Mouse (Mus musculus): ENCODE measurements around the gene Thbs2. TPM values are rescaled to one million over a fixed set of nuclear protein-coding genes. Genes with fewer than 3 reads are reported as not detected.

The Thbs2 gene
- total and polyA plus RNA-seq, 2 experiments: 0.92 to 2.1 TPM

GRCm38 (mm10) chr17:14663366-14663765, 30.7 kb downstream of the Thbs2 start:
- 71% methylated on average over 5 of the region's 5 CpGs for WGBS
- TF ChIP-seq CTCF (IDR thresholded peaks at IDR 0.05; ENCODE audit: low read depth, low read length) (no peak), POLR2A (IDR thresholded peaks at IDR 0.05; ENCODE audit: extremely low read depth, insufficient read depth, low read length) (no peak)

DNA sequence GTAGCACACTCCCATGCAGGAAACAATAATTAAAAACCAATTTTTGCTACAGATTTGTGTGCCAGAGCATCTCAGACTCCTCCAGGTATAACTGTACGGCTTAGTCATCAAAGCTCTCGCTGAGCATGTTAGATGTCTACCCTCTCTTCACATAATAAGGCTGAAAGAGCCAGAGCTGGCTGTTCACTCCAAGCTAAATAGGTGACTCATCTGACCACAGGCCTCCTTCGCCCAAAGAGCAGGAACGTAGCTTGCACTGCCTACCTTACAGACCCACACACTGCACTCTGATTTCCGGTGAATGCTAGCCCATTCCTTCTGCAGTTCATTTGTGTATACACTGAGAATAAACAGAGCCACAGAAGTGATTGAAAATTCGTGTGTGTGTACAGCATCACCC, 31.6 kb downstream of the Thbs2 start:
- Histone ChIP-seq H3K27ac (replicated peaks; ENCODE audit: insufficient read depth, low read depth, low read length) (no peak overlapping the region), H3K36me3 (ENCODE audit: control insufficient read depth, insufficient read depth, low read length) (no peaks in the 10 kb centered on the region), H3K9ac (ENCODE audit: low read depth, low read length) (no peak overlapping the region), H3K27me3 (ENCODE audit: control insufficient read depth, insufficient read depth, low read length) (no peaks in the 10 kb centered on the region), H3K4me3 (ENCODE audit: insufficient read depth, low read depth, low read length) (no peak overlapping the region), H3K79me2 (ENCODE audit: control insufficient read depth, insufficient read depth, low read length) (no peaks in the 10 kb centered on the region), H3K4me1 (ENCODE audit: control insufficient read depth, insufficient read depth, low read length) (no peaks in the 10 kb centered on the region)
- 72% methylated on average over 6 of the region's 6 CpGs for WGBS
- DNase-seq (ENCODE audit: extremely low read depth, low read depth, low spot score): no peak
- TF ChIP-seq CTCF (IDR thresholded peaks at IDR 0.05; ENCODE audit: low read depth, low read length) (no peak), POLR2A (IDR thresholded peaks at IDR 0.05; ENCODE audit: extremely low read depth, insufficient read depth, low read length) (no peak)

More at GRCm38 (mm10) chr17:14663366-14663765, 30.7 kb downstream of the Thbs2 start:
- H3K4me1 ChIP-seq (ENCODE audit: control insufficient read depth, insufficient read depth, low read length): no peaks in the 10 kb centered on the region
- H3K27me3 ChIP-seq (ENCODE audit: control insufficient read depth, insufficient read depth, low read length): no peaks in the 10 kb centered on the region
- no peak overlapping the region for H3K9ac ChIP-seq (ENCODE audit: low read depth, low read length)
- H3K27ac ChIP-seq (replicated peaks; ENCODE audit: insufficient read depth, low read depth, low read length): no peak overlapping the region
- no peak overlapping the region for H3K4me3 ChIP-seq (ENCODE audit: insufficient read depth, low read depth, low read length)
- no peaks in the 10 kb centered on the region for H3K36me3 ChIP-seq (ENCODE audit: control insufficient read depth, insufficient read depth, low read length)
- DNase-seq (ENCODE audit: extremely low read depth, low read depth, low spot score): no peak
- H3K79me2 ChIP-seq (ENCODE audit: control insufficient read depth, insufficient read depth, low read length): no peaks in the 10 kb centered on the region

DNA sequence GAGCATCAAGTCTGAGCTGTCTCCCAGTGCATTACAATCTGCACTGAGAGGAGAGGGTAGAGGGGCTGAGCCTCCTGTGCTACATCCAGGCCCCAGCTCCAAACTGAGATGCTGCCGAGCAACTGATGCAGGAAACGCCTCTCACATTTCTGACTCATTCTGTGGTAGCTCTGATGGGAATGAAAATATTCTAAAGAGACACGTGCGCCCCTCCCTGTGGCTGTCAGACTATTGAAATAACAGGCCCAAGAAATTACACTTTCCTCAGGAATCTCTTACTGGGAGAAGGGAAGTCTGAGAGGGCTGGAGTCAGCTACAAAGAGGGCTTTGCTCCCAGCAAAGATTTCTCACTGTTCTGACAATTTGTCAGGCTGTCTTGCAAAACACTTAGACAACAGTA, 34.3 kb downstream of the Thbs2 start:
- TF ChIP-seq CTCF (IDR thresholded peaks at IDR 0.05; ENCODE audit: low read depth, low read length): no peak
- TF ChIP-seq POLR2A (IDR thresholded peaks at IDR 0.05; ENCODE audit: extremely low read depth, insufficient read depth, low read length): no peak
- no peaks in the 10 kb centered on the region for H3K27me3 ChIP-seq (ENCODE audit: control insufficient read depth, insufficient read depth, low read length)
- no peak overlapping the region for H3K9ac ChIP-seq (ENCODE audit: low read depth, low read length)
- H3K4me3 ChIP-seq (ENCODE audit: insufficient read depth, low read depth, low read length): no peak overlapping the region
- no peak overlapping the region for H3K27ac ChIP-seq (replicated peaks; ENCODE audit: insufficient read depth, low read depth, low read length)
- no peak for DNase-seq (ENCODE audit: extremely low read depth, low read depth, low spot score)
- H3K36me3 ChIP-seq (ENCODE audit: control insufficient read depth, insufficient read depth, low read length): no peaks in the 10 kb centered on the region
- WGBS: 73% methylated on average over 4 of the region's 4 CpGs
- H3K4me1 ChIP-seq (ENCODE audit: control insufficient read depth, insufficient read depth, low read length): no peaks in the 10 kb centered on the region; the same call in 1 of the 2 replicates
- no peaks in the 10 kb centered on the region for H3K79me2 ChIP-seq (ENCODE audit: control insufficient read depth, insufficient read depth, low read length)

DNA sequence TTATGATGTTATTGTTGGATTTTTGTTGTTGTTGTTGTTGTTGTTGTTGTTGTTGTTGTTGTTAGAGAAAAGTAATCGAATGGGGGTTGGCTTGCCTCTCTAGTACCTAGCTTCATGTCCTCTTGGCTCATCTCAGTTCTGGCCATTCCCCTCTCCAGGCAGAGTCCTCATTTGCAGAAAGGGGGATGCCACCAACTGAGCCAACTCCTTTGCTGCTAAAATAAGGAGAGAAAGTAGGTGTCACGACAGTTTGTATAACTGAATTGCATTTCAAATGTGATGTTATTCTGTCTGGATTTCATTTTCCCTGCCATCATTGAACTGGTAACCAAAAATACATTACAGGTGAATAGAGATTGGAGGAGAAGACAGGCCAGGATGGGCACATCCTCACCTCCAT, 35.9 kb downstream of the Thbs2 start:
- TF ChIP-seq POLR2A (IDR thresholded peaks at IDR 0.05; ENCODE audit: extremely low read depth, insufficient read depth, low read length): no peak
- WGBS: 58% methylated on average over 2 of the region's 2 CpGs
- Histone ChIP-seq H3K27ac (replicated peaks; ENCODE audit: insufficient read depth, low read depth, low read length) (no peak overlapping the region), H3K4me3 (ENCODE audit: insufficient read depth, low read depth, low read length) (no peak overlapping the region), H3K9ac (ENCODE audit: low read depth, low read length) (no peak overlapping the region), H3K36me3 (ENCODE audit: control insufficient read depth, insufficient read depth, low read length) (no peaks in the 10 kb centered on the region), H3K27me3 (ENCODE audit: control insufficient read depth, insufficient read depth, low read length) (no peaks in the 10 kb centered on the region), H3K79me2 (ENCODE audit: control insufficient read depth, insufficient read depth, low read length) (no peaks in the 10 kb centered on the region), H3K4me1 (ENCODE audit: control insufficient read depth, insufficient read depth, low read length) (no peaks in the 10 kb centered on the region; the same call in none of the 2 replicates)
- no peak for DNase-seq (ENCODE audit: extremely low read depth, low read depth, low spot score)

GRCm38 (mm10) chr17:14657123-14657522, 36.9 kb downstream of the Thbs2 start:
- DNase-seq (ENCODE audit: extremely low read depth, low read depth, low spot score): no peak
- Histone ChIP-seq H3K79me2 (ENCODE audit: control insufficient read depth, insufficient read depth, low read length) (no peaks in the 10 kb centered on the region), H3K27ac (replicated peaks; ENCODE audit: insufficient read depth, low read depth, low read length) (no peak overlapping the region), H3K27me3 (ENCODE audit: control insufficient read depth, insufficient read depth, low read length) (no peaks in the 10 kb centered on the region), H3K9ac (ENCODE audit: low read depth, low read length) (no peak overlapping the region), H3K4me1 (ENCODE audit: control insufficient read depth, insufficient read depth, low read length) (no peaks in the 10 kb centered on the region; the same call in none of the 2 replicates), H3K4me3 (ENCODE audit: insufficient read depth, low read depth, low read length) (no peak overlapping the region), H3K36me3 (ENCODE audit: control insufficient read depth, insufficient read depth, low read length) (no peaks in the 10 kb centered on the region)
- TF ChIP-seq POLR2A (IDR thresholded peaks at IDR 0.05; ENCODE audit: extremely low read depth, insufficient read depth, low read length) (no peak), CTCF (IDR thresholded peaks at IDR 0.05; ENCODE audit: low read depth, low read length) (no peak)

DNA sequence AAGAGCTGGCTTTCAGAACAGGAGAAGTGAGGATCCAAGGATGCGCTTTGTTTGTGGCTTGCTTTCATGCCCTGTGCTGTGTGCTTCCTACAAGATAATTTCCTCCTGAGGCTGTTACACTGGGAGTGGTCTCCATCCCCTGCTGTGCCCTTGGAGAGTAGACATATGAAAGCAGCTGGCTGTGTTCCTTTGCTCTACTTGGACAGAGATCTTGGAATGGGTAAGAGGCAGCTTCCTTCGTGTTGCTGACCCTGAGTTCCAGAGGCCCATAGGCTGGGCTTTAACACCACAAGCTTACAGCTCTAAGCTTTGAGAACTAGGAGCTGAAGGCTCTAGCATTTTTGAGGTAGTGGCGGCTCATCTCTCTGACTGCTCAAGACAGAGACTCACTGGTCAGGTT, 39.1 kb downstream of the Thbs2 start:
- Histone ChIP-seq H3K9ac (ENCODE audit: low read depth, low read length) (no peak overlapping the region), H3K4me3 (ENCODE audit: insufficient read depth, low read depth, low read length) (no peak overlapping the region), H3K27ac (replicated peaks; ENCODE audit: insufficient read depth, low read depth, low read length) (no peak overlapping the region), H3K27me3 (ENCODE audit: control insufficient read depth, insufficient read depth, low read length) (no peaks in the 10 kb centered on the region), H3K4me1 (ENCODE audit: control insufficient read depth, insufficient read depth, low read length) (no peaks in the 10 kb centered on the region; the same call in none of the 2 replicates), H3K79me2 (ENCODE audit: control insufficient read depth, insufficient read depth, low read length) (no peaks in the 10 kb centered on the region), H3K36me3 (ENCODE audit: control insufficient read depth, insufficient read depth, low read length) (no peaks in the 10 kb centered on the region)
- TF ChIP-seq CTCF (IDR thresholded peaks at IDR 0.05; ENCODE audit: low read depth, low read length): no peak
- TF ChIP-seq POLR2A (IDR thresholded peaks at IDR 0.05; ENCODE audit: extremely low read depth, insufficient read depth, low read length): no peak
- WGBS: 65% methylated on average over 3 of the region's 3 CpGs
- peak; percentile 16 for DNase-seq (ENCODE audit: extremely low read depth, low read depth, low spot score)

Data from liver, adult 2 months (tissue).